Mouse (Mus musculus) ovary, postnatal 14 days (tissue): ENCODE data around the gene Ak5.
A peak's percentile ranks its signal among the peaks of the same experiment; 100 is the strongest.
"Not testable (repeated sequence)": the region's sequence is repeated elsewhere in the genome, so short reads cannot be mapped to it uniquely, and the experiment has no call there.

Experiments
- DNase-seq: peaks from one replicate; pipeline ENCODE4 v3.0.0; 2022; ENCODE audit warnings: low spot score

Ak5 gene

GRCm38 (mm10) chr3:152668239-152668638, at the start of gene Ak5:
TSS of gene Ak5 (minus strand) at chr3:152668360.
- no peak for DNase-seq

- peak; percentile 92 for DNase-seq
These were observed 46.1 kb upstream of the Ak5 start, which contains the start of gene Pigk for GRCm38 (mm10) chr3:152713991-152714902. TSS of gene Pigk (plus strand) at chr3:152714100.

GRCm38 (mm10) chr3:152712957-152713356, 44.8 kb upstream of the Ak5 start:
- no peak for DNase-seq

- no peak for DNase-seq
These were observed 41.8 kb upstream of the Ak5 start for GRCm38 (mm10) chr3:152709936-152710335.

- DNase-seq = no peak
These were observed 39.2 kb upstream of the Ak5 start for GRCm38 (mm10) chr3:152707321-152707823.

- no peak for DNase-seq
These were observed 38.7 kb upstream of the Ak5 start for GRCm38 (mm10) chr3:152706901-152707300.

GRCm38 (mm10) chr3:152705826-152706225, 37.7 kb upstream of the Ak5 start:
- DNase-seq = no peak

GRCm38 (mm10) chr3:152702274-152702843, 34.2 kb upstream of the Ak5 start:
- DNase-seq = no peak

- not testable (repeated sequence) for DNase-seq
These were observed 33.4 kb upstream of the Ak5 start for GRCm38 (mm10) chr3:152701536-152701935.

- no peak for DNase-seq
These were observed 31.1 kb upstream of the Ak5 start for GRCm38 (mm10) chr3:152699261-152699660.

- no peak for DNase-seq
These were observed 29.9 kb upstream of the Ak5 start for GRCm38 (mm10) chr3:152698017-152698416.

- no peak for DNase-seq
These were observed 26.8 kb upstream of the Ak5 start for GRCm38 (mm10) chr3:152694950-152695349.

- no peak for DNase-seq
These were observed 20.9 kb upstream of the Ak5 start for GRCm38 (mm10) chr3:152689105-152689504.

GRCm38 (mm10) chr3:152688532-152688931, 20.4 kb upstream of the Ak5 start:
- DNase-seq = no peak

GRCm38 (mm10) chr3:152674663-152675062, 6.5 kb upstream of the Ak5 start:
- no peak for DNase-seq

- DNase-seq = no peak
These were observed 1.6 kb upstream of the Ak5 start for GRCm38 (mm10) chr3:152669783-152670182.

GRCm38 (mm10) chr3:152668793-152669192, 633 bp upstream of the Ak5 start:
- no peak for DNase-seq

GRCm38 (mm10) chr3:152667356-152668211, 576 bp downstream of the Ak5 start:
- no peak for DNase-seq

GRCm38 (mm10) chr3:152666991-152667355, 1.2 kb downstream of the Ak5 start:
- DNase-seq = no peak

GRCm38 (mm10) chr3:152658592-152658991, 9.6 kb downstream of the Ak5 start:
- no peak for DNase-seq

- DNase-seq = no peak
These were observed 16.2 kb downstream of the Ak5 start for GRCm38 (mm10) chr3:152651991-152652390.

- DNase-seq = no peak
These were observed 23.6 kb downstream of the Ak5 start for GRCm38 (mm10) chr3:152644610-152645009.
